Mouse (Mus musculus): Measurements from ENCODE around the gene Rev3l. TPM values are rescaled to one million over a fixed set of nuclear protein-coding genes. Genes with fewer than 3 reads are reported as not detected.

Gene Rev3l
- total and polyA plus RNA-seq, 3 experiments, result 1.8 to 70.5 (median 44.0) TPM

- ATAC-seq (ENCODE audit: extremely low read depth, insufficient number of reproducible peaks, low FRiP score, poor library complexity, severe bottlenecking) (no peak), DNase-seq (ENCODE audit: low spot score) (no peak)
- Histone ChIP-seq H3K4me1 (ENCODE audit: insufficient read depth, low read depth, low read length) (peaks cover 4% of the 10 kb centered on the region; the same call in 1 of the 2 replicates), H3K36me3 (replicated peaks) (peaks cover 6% of the 10 kb centered on the region), H3K9me3 (replicated peaks) (no peaks in the 10 kb centered on the region), H3K4me3 (ENCODE audit: low read depth, low read length) (no peak overlapping the region), H3K27me3 (ENCODE audit: insufficient read depth, low read length) (no peaks in the 10 kb centered on the region)
- no peak for TF ChIP-seq CTCF (IDR thresholded peaks at IDR 0.05; ENCODE audit: low read depth, low read length)
- TF ChIP-seq POLR2AphosphoS5 (IDR thresholded peaks at IDR 0.05; ENCODE audit: insufficient replicate concordance, low read depth, low read length), result no peak
- no peak for TF ChIP-seq TAL1 (conservative IDR thresholded peaks at IDR 0.05; ENCODE audit: low read depth, low read length)
- no peak for TF ChIP-seq GATA1 (IDR thresholded peaks at IDR 0.05; ENCODE audit: borderline replicate concordance, low read length)
- TF ChIP-seq GATA2 (IDR thresholded peaks at IDR 0.05; ENCODE audit: borderline replicate concordance, low read depth, low read length), result no peak
These were observed 42.2 kb downstream of the Rev3l start for GRCm38 (mm10) chr10:39773940-39774726.

- no peaks in the 10 kb centered on the region for H3K9me3 ChIP-seq (replicated peaks)
- DNase-seq (ENCODE audit: low spot score) (no peak), ATAC-seq (ENCODE audit: extremely low read depth, insufficient number of reproducible peaks, low FRiP score, poor library complexity, severe bottlenecking) (no peak)
- H3K36me3 ChIP-seq (replicated peaks), result peaks cover 5% of the 10 kb centered on the region
- no peak overlapping the region for H3K4me3 ChIP-seq (ENCODE audit: low read depth, low read length)
- TF ChIP-seq TAL1 (conservative IDR thresholded peaks at IDR 0.05; ENCODE audit: low read depth, low read length) (no peak), GATA1 (IDR thresholded peaks at IDR 0.05; ENCODE audit: borderline replicate concordance, low read length) (no peak), CTCF (IDR thresholded peaks at IDR 0.05; ENCODE audit: low read depth, low read length) (no peak), GATA2 (IDR thresholded peaks at IDR 0.05; ENCODE audit: borderline replicate concordance, low read depth, low read length) (no peak), POLR2AphosphoS5 (IDR thresholded peaks at IDR 0.05; ENCODE audit: insufficient replicate concordance, low read depth, low read length) (no peak)
- H3K4me1 ChIP-seq (ENCODE audit: insufficient read depth, low read depth, low read length), result peaks cover 4% of the 10 kb centered on the region; the same call in 1 of the 2 replicates
- H3K27me3 ChIP-seq (ENCODE audit: insufficient read depth, low read length), result no peaks in the 10 kb centered on the region
These were observed 45.0 kb downstream of the Rev3l start for GRCm38 (mm10) chr10:39776927-39777326.

- H3K36me3 ChIP-seq (replicated peaks), result peaks cover 5% of the 10 kb centered on the region
- no peaks in the 10 kb centered on the region for H3K9me3 ChIP-seq (replicated peaks)
- no peaks in the 10 kb centered on the region for H3K27me3 ChIP-seq (ENCODE audit: insufficient read depth, low read length)
- ATAC-seq (ENCODE audit: extremely low read depth, insufficient number of reproducible peaks, low FRiP score, poor library complexity, severe bottlenecking) (no peak), DNase-seq (ENCODE audit: low spot score) (no peak)
- TF ChIP-seq GATA2 (IDR thresholded peaks at IDR 0.05; ENCODE audit: borderline replicate concordance, low read depth, low read length) (no peak), CTCF (IDR thresholded peaks at IDR 0.05; ENCODE audit: low read depth, low read length) (no peak), POLR2AphosphoS5 (IDR thresholded peaks at IDR 0.05; ENCODE audit: insufficient replicate concordance, low read depth, low read length) (no peak), TAL1 (conservative IDR thresholded peaks at IDR 0.05; ENCODE audit: low read depth, low read length) (no peak), GATA1 (IDR thresholded peaks at IDR 0.05; ENCODE audit: borderline replicate concordance, low read length) (no peak)
- no peak overlapping the region for H3K4me3 ChIP-seq (ENCODE audit: low read depth, low read length)
- peaks cover 4% of the 10 kb centered on the region; the same call in 1 of the 2 replicates for H3K4me1 ChIP-seq (ENCODE audit: insufficient read depth, low read depth, low read length)
These were observed 46.4 kb downstream of the Rev3l start for GRCm38 (mm10) chr10:39778305-39778704.

- no peak for ATAC-seq (ENCODE audit: extremely low read depth, insufficient number of reproducible peaks, low FRiP score, poor library complexity, severe bottlenecking)
- Histone ChIP-seq H3K4me3 (ENCODE audit: low read depth, low read length) (no peak overlapping the region), H3K36me3 (replicated peaks) (peaks cover 32% of the 10 kb centered on the region), H3K9me3 (replicated peaks) (no peaks in the 10 kb centered on the region), H3K4me1 (ENCODE audit: insufficient read depth, low read depth, low read length) (no peaks in the 10 kb centered on the region), H3K27me3 (ENCODE audit: insufficient read depth, low read length) (no peaks in the 10 kb centered on the region)
- no peak for DNase-seq (ENCODE audit: low spot score)
- TF ChIP-seq POLR2AphosphoS5 (IDR thresholded peaks at IDR 0.05; ENCODE audit: insufficient replicate concordance, low read depth, low read length) (no peak), TAL1 (conservative IDR thresholded peaks at IDR 0.05; ENCODE audit: low read depth, low read length) (no peak), GATA1 (IDR thresholded peaks at IDR 0.05; ENCODE audit: borderline replicate concordance, low read length) (no peak), GATA2 (IDR thresholded peaks at IDR 0.05; ENCODE audit: borderline replicate concordance, low read depth, low read length) (no peak), CTCF (IDR thresholded peaks at IDR 0.05; ENCODE audit: low read depth, low read length) (no peak)
These were observed 53.3 kb downstream of the Rev3l start for GRCm38 (mm10) chr10:39785241-39785640.

GRCm38 (mm10) chr10:39793295-39793694 is 61.4 kb downstream of the Rev3l start:
- Histone ChIP-seq H3K36me3 (replicated peaks) (peaks cover 43% of the 10 kb centered on the region), H3K4me3 (ENCODE audit: low read depth, low read length) (no peak overlapping the region), H3K9me3 (replicated peaks) (no peaks in the 10 kb centered on the region), H3K4me1 (ENCODE audit: insufficient read depth, low read depth, low read length) (no peaks in the 10 kb centered on the region), H3K27me3 (ENCODE audit: insufficient read depth, low read length) (no peaks in the 10 kb centered on the region)
- TF ChIP-seq POLR2AphosphoS5 (IDR thresholded peaks at IDR 0.05; ENCODE audit: insufficient replicate concordance, low read depth, low read length) (no peak), CTCF (IDR thresholded peaks at IDR 0.05; ENCODE audit: low read depth, low read length) (no peak), GATA1 (IDR thresholded peaks at IDR 0.05; ENCODE audit: borderline replicate concordance, low read length) (no peak), GATA2 (IDR thresholded peaks at IDR 0.05; ENCODE audit: borderline replicate concordance, low read depth, low read length) (no peak)
- DNase-seq (ENCODE audit: low spot score), result no peak
- no peak for ATAC-seq (ENCODE audit: extremely low read depth, insufficient number of reproducible peaks, low FRiP score, poor library complexity, severe bottlenecking)

GRCm38 (mm10) chr10:39811507-39811906 is 79.6 kb downstream of the Rev3l start:
- DNase-seq (ENCODE audit: low spot score) (no peak), ATAC-seq (ENCODE audit: extremely low read depth, insufficient number of reproducible peaks, low FRiP score, poor library complexity, severe bottlenecking) (no peak)
- H3K9me3 ChIP-seq (replicated peaks), result no peaks in the 10 kb centered on the region
- H3K36me3 ChIP-seq (replicated peaks), result peaks cover 60% of the 10 kb centered on the region
- no peaks in the 10 kb centered on the region for H3K4me1 ChIP-seq (ENCODE audit: insufficient read depth, low read depth, low read length)
- no peak overlapping the region for H3K4me3 ChIP-seq (ENCODE audit: low read depth, low read length)
- TF ChIP-seq POLR2AphosphoS5 (IDR thresholded peaks at IDR 0.05; ENCODE audit: insufficient replicate concordance, low read depth, low read length) (no peak), CTCF (IDR thresholded peaks at IDR 0.05; ENCODE audit: low read depth, low read length) (peak; percentile 72)
- H3K27me3 ChIP-seq (ENCODE audit: insufficient read depth, low read length), result no peaks in the 10 kb centered on the region
